Mouse (Mus musculus) c-Kit-positive CD71-positive TER-119-negative erythroid progenitor cells, embryonic 14.5 days (primary cell): ENCODE data around the gene Rb1.

Source experiments
- DNase-seq: peaks from one replicate; pipeline ENCODE4 v3.0.0-alpha.2; 2013; ENCODE audit warnings: low read depth

Rb1 gene

GRCm38 (mm10) chr14:73334926-73335805, 9.5 kb upstream of the Rb1 start:
- DNase-seq, result no peak

- no peak for DNase-seq
Measured at GRCm38 (mm10) chr14:73333880-73334279, 8.3 kb upstream of the Rb1 start.

- no peak for DNase-seq
Measured at GRCm38 (mm10) chr14:73331386-73331785, 5.8 kb upstream of the Rb1 start.

DNA sequence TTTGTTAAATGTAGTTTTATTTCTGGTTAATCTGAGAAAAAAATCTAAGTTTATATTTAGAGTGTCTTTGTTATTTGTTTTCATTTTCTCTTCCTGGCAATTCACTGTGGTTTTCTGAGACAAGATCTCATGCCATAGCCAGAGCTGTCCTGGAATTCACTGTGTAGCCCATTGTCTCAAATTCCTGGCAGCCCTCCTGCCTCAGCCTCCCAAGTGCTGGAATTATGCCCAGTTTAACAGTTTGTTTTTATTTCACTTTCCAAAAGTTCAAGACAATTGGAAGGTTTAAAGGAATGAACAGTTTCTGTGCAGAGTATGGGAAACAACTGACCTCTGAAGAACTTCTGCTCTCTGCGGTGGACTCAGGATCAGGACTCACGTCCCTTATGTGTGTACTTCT, 4.2 kb upstream of the Rb1 start:
- DNase-seq, result no peak

- DNase-seq, result no peak
Measured at GRCm38 (mm10) chr14:73326511-73326910, 889 bp upstream of the Rb1 start.

GRCm38 (mm10) chr14:73324634-73325455, 777 bp downstream of the Rb1 start:
- DNase-seq, result no peak

GRCm38 (mm10) chr14:73323965-73324364, 1.7 kb downstream of the Rb1 start:
- no peak for DNase-seq

DNA sequence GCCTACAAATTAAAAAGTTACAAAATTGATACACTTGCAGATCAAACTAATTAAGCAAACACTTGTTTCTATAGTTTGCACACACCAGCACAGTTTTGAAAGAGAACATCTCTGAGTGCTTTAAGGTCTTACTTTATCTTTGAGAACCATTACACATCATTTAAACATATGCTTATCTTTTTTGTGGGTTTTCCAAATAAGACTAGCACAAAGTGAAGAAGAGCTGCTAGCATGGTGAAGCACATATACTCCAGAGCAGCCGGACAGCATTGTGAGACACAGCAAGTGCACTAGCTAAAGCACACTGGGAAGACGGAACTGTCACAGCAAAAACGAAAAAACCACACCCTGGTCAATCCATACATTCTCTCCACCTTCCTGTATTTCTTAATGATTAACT, 3.5 kb downstream of the Rb1 start:
- DNase-seq, result peak; percentile 79

GRCm38 (mm10) chr14:73316933-73317332, 8.7 kb downstream of the Rb1 start:
- no peak for DNase-seq

GRCm38 (mm10) chr14:73313864-73314263, 11.8 kb downstream of the Rb1 start:
- no peak for DNase-seq

DNA sequence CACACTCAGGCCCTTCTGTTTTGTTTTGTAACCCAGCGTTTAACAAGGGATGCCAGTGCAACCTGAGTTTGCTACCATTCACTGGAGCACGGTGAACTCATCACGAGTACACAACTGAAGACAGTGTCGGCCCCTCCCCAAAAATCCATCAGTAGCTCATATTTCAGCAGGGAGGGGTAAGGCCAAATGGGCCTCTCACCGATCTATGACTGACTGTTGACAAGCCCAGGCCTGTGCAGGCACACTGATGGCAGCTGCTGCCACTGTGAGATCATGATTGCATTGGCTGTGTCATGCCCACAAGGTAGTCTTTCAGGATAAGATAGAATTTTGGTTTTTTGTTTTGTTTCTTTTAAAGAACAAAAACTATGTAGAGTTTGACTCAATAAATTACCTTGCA, 12.2 kb downstream of the Rb1 start:
- no peak for DNase-seq

GRCm38 (mm10) chr14:73312909-73313308, 12.7 kb downstream of the Rb1 start:
- DNase-seq, result no peak

- no peak for DNase-seq
Measured at GRCm38 (mm10) chr14:73307490-73307889, 18.1 kb downstream of the Rb1 start.

GRCm38 (mm10) chr14:73303193-73303592, 22.4 kb downstream of the Rb1 start:
- DNase-seq, result no peak

- DNase-seq, result no peak
Measured at GRCm38 (mm10) chr14:73301856-73302255, 23.8 kb downstream of the Rb1 start.

- DNase-seq, result no peak
Measured at GRCm38 (mm10) chr14:73295512-73295911, 30.1 kb downstream of the Rb1 start.

DNA sequence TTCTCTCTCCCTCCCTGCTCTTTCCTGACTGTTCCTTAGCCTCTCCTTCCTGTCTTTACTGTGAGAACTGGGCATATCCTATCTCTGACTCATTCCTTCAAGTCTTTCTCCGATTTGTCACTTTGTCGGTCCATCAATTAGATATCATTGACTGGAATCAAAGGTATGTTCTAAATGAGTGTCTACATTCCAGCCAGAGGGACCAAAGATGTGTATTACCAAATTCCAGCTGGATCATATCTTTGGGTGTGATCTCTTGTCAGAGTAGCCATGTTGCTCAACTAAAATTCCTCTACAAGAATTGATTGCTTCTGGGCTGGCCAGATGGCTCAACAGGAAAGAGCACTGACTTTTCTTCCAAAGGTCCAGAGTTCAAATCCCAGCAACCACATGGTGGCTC, 32.0 kb downstream of the Rb1 start:
- no peak for DNase-seq

- no peak for DNase-seq
Measured at GRCm38 (mm10) chr14:73292434-73292833, 33.2 kb downstream of the Rb1 start.

DNA sequence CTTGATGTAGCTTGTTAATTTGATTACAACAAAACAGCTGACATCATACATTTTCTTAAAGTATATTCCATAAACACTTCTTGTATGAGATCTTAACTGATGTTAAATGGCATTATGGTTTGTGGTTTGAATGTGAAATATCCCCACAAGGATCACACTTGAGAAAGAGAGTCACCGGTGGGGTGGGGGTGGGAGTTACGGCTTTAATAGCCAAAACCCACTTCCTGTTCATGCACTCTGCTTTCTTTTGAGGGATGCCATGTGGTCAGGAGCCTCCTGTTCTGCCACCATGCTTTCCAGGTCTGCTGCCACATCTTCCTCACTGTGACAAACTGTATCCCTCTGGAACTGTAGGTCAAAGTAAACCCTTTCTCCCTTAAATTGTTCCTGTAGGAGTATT, 35.7 kb downstream of the Rb1 start:
- DNase-seq, result no peak

GRCm38 (mm10) chr14:73280996-73281395, 44.6 kb downstream of the Rb1 start:
- DNase-seq, result no peak

DNA sequence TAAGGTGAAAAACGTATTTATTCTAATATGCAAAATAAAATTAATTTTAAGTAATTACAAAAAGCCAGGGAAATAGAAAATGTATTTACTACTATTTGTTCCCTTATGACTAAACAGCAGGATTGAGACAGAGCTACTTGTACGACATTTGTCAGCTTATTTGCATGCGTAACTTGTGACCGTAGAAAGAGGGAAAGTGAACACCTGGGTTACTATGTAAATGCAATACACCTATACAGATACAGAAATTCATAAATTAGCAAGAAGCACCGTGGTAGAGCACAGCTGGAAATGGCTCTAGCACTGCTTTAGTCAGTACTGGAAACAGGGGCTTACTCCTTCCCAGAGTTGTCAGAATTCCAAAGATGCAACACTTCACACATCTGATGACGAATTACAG, 46.5 kb downstream of the Rb1 start:
- no peak for DNase-seq

GRCm38 (mm10) chr14:73271807-73272206, 53.8 kb downstream of the Rb1 start:
- no peak for DNase-seq

GRCm38 (mm10) chr14:73266166-73266565, 59.5 kb downstream of the Rb1 start:
- DNase-seq, result peak; percentile 8
